Comparison of ENCODE assay signal across 15 mouse cellular contexts in the genomic region with DNA sequence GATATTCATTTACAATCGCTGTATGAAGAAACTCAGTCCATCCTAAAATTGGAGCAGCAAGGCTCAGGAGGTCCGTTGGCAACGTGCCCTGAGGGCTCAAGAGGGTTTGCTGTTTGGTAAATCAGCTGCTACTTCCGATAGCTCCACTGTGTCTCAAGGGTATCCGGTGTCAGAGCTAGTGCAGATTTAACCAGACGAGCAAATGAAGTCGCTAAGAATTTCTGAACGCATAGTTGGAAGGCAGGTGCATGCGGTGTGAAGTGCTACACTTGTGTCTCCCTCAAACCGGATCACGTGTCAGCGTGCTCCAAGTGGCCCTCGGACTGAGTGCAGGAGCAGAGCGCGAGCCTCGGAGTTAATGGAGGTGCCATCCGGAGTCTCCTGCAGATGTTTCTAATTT. TPM values are rescaled to one million over a fixed set of nuclear protein-coding genes. Genes with fewer than 3 reads are reported as not detected.
A peak's percentile ranks its signal among the peaks of the same experiment; 100 is the strongest.
DNase-seq lines count a peak whose midpoint lies in the region; ATAC-seq lines count a peak whose summit lies in the region.
"Had no signal": no experiment of that assay in that cellular context is flagged by ENCODE, and none has a peak within 500 bp of the region (broad histone marks: within the 10 kb centered on the region; RNA-seq: fewer than 3 reads in every experiment).

No protein-coding gene starts in this region.

- H3K4me1 ChIP-seq in heart, embryonic 10.5 days: peaks cover 10% of the 10 kb centered on the region; the same call in 1 of the 2 replicates
- H3K4me1 ChIP-seq in midbrain, embryonic 11.5 days (ENCODE audit: control insufficient read depth, insufficient read depth, low read length): no peaks in the 10 kb centered on the region
- H3K4me1 ChIP-seq in midbrain, embryonic 15.5 days: no peaks in the 10 kb centered on the region
- H3K4me1 ChIP-seq in limb, embryonic 11.5 days (ENCODE audit: control insufficient read depth, insufficient read depth, low read length): peaks cover 2% of the 10 kb centered on the region; the same call in 1 of the 2 replicates
- H3K4me1 ChIP-seq: intestine, embryonic 15.5 days had no signal

- whole genome bisulfite sequencing in heart, embryonic 10.5 days: 55% methylated on average over 17 of the region's 17 CpGs
- 76% methylated on average over 17 of the region's 17 CpGs for WGBS in midbrain, embryonic 11.5 days
- WGBS in midbrain, embryonic 15.5 days: 67% methylated on average over 17 of the region's 17 CpGs
- 41% methylated on average over 17 of the region's 17 CpGs for WGBS in limb, embryonic 11.5 days

- H3K27ac ChIP-seq in heart, embryonic 10.5 days: no peak overlapping the region
- no peak overlapping the region for H3K27ac ChIP-seq in midbrain, embryonic 11.5 days (ENCODE audit: low read depth, low read length)
- H3K27ac ChIP-seq in midbrain, embryonic 15.5 days: no peak overlapping the region
- no peak overlapping the region for H3K27ac ChIP-seq in limb, embryonic 11.5 days (replicated peaks; ENCODE audit: low read depth, low read length)
- H3K27ac ChIP-seq: forebrain, embryonic 12.5 days; intestine, embryonic 15.5 days; limb, embryonic 15.5 days had no signal

- 0 out of 2 replicates have a peak overlapping the region, but pooled peaks have one; percentile 12 for H3K4me3 ChIP-seq in heart, embryonic 10.5 days
- H3K4me3 ChIP-seq in midbrain, embryonic 11.5 days (ENCODE audit: low read depth, low read length): no peak overlapping the region
- no peak overlapping the region for H3K4me3 ChIP-seq in midbrain, embryonic 15.5 days
- no peak overlapping the region for H3K4me3 ChIP-seq in limb, embryonic 11.5 days (ENCODE audit: low read depth, low read length)
- H3K4me3 ChIP-seq: forebrain, embryonic 12.5 days; intestine, embryonic 15.5 days; limb, embryonic 15.5 days had no signal

- H3K36me3 ChIP-seq in heart, embryonic 10.5 days: no peaks in the 10 kb centered on the region
- no peaks in the 10 kb centered on the region for H3K36me3 ChIP-seq in midbrain, embryonic 11.5 days (ENCODE audit: control insufficient read depth, insufficient read depth, low read length)
- no peaks in the 10 kb centered on the region for H3K36me3 ChIP-seq in midbrain, embryonic 15.5 days (replicated peaks)
- H3K36me3 ChIP-seq in limb, embryonic 11.5 days (ENCODE audit: control insufficient read depth, insufficient read depth, low read length): no peaks in the 10 kb centered on the region
- H3K36me3 ChIP-seq: forebrain, embryonic 12.5 days; intestine, embryonic 15.5 days; limb, embryonic 15.5 days had no signal

- no peaks in the 10 kb centered on the region for H3K9me3 ChIP-seq in heart, embryonic 10.5 days
- no peaks in the 10 kb centered on the region for H3K9me3 ChIP-seq in midbrain, embryonic 11.5 days (ENCODE audit: control insufficient read depth, low read length)
- no peaks in the 10 kb centered on the region for H3K9me3 ChIP-seq in midbrain, embryonic 15.5 days
- H3K9me3 ChIP-seq in limb, embryonic 11.5 days (ENCODE audit: control insufficient read depth, low read length): no peaks in the 10 kb centered on the region; the same call in 1 of the 2 replicates
- H3K9me3 ChIP-seq: forebrain, embryonic 12.5 days; intestine, embryonic 15.5 days; limb, embryonic 15.5 days had no signal

- H3K27me3 ChIP-seq in heart, embryonic 10.5 days (ENCODE audit: insufficient read depth, poor library complexity, severe bottlenecking): peaks cover 4% of the 10 kb centered on the region; the same call in 1 of the 2 replicates
- H3K27me3 ChIP-seq in midbrain, embryonic 11.5 days (ENCODE audit: control insufficient read depth, insufficient read depth, low read length): no peaks in the 10 kb centered on the region
- peaks cover 4% of the 10 kb centered on the region; the same call in 1 of the 2 replicates for H3K27me3 ChIP-seq in midbrain, embryonic 15.5 days (replicated peaks)
- no peaks in the 10 kb centered on the region for H3K27me3 ChIP-seq in limb, embryonic 11.5 days (ENCODE audit: control insufficient read depth, insufficient read depth, low read length)
- H3K27me3 ChIP-seq: forebrain, embryonic 12.5 days; intestine, embryonic 15.5 days; limb, embryonic 15.5 days had no signal

- no peak for DNase-seq in heart, embryonic 10.5 days (ENCODE audit: low spot score)
- DNase-seq in heart, adult 9 months (ENCODE audit: low spot score in 2 of 2): no peak
- DNase-seq in midbrain, embryonic 11.5 days (ENCODE audit: low spot score, missing footprints): peak; percentile 71
- DNase-seq in limb, embryonic 11.5 days (ENCODE audit: low spot score): peak; percentile 45
- DNase-seq in testis, postnatal 10 days (ENCODE audit: low spot score): peak; percentile 45
- no peak for DNase-seq in thymus, postnatal 25 days
- DNase-seq in c-Kit-positive CD71-positive TER-119-positive erythroid progenitor cells, embryonic 14.5 days (ENCODE audit: low spot score): no peak
- DNase-seq: cerebellum, adult 11 months; right cerebral cortex, postnatal 25 days had no signal

- H3K4me2 ChIP-seq in midbrain, embryonic 11.5 days: no peak overlapping the region
- no peak overlapping the region for H3K4me2 ChIP-seq in midbrain, embryonic 15.5 days
- no peak overlapping the region for H3K4me2 ChIP-seq in limb, embryonic 11.5 days (ENCODE audit: low read depth, severe bottlenecking)
- H3K4me2 ChIP-seq: forebrain, embryonic 12.5 days; intestine, embryonic 15.5 days; limb, embryonic 15.5 days had no signal

- ATAC-seq in midbrain, embryonic 11.5 days (ENCODE audit: low FRiP score): no peak
- no peak for ATAC-seq in midbrain, embryonic 15.5 days (replicated peaks)
- no peak for ATAC-seq in limb, embryonic 11.5 days (ENCODE audit: insufficient number of reproducible peaks, low FRiP score, low TSS enrichment, low read depth)
- ATAC-seq: CD4-positive, CD25-positive, alpha-beta regulatory T cell, adult 4 months; intestine, embryonic 15.5 days had no signal

- H3K9ac ChIP-seq in midbrain, embryonic 11.5 days (ENCODE audit: low read length): no peak overlapping the region
- H3K9ac ChIP-seq in midbrain, embryonic 15.5 days: no peak overlapping the region
- H3K9ac ChIP-seq in limb, embryonic 11.5 days (ENCODE audit: low read length): no peak overlapping the region
- H3K9ac ChIP-seq: forebrain, embryonic 12.5 days; intestine, embryonic 15.5 days; limb, embryonic 15.5 days had no signal

RNA-seq across cellular contexts. Expression of a gene that starts 37.7 kb away (rescaled TPM):
- polyA plus RNA-seq in heart, embryonic 10.5 days (2016; fragmentation: Nextera tagmentation; extraction: Ambion mirVana): not detected in 2 replicates
- not detected in 2 replicates for polyA plus RNA-seq in midbrain, embryonic 11.5 days (2014; fragmentation: Nextera tagmentation; extraction: Ambion mirVana)
- polyA plus RNA-seq in midbrain, embryonic 15.5 days (2015; fragmentation: Nextera tagmentation; extraction: Ambion mirVana): not detected in 2 replicates
- not detected in 2 replicates for polyA plus RNA-seq in limb, embryonic 11.5 days (2014; fragmentation: Nextera tagmentation; extraction: Ambion mirVana)
- polyA plus RNA-seq: CD4-positive, CD25-positive, alpha-beta regulatory T cell, adult 4 months; forebrain, embryonic 12.5 days; testis, adult 2 months had no signal

Comparison
In these comparisons a context has a peak if more than half of its experiments do, and no peak if none do; other contexts are left out.
1. DNase-seq: peak in midbrain, embryonic 11.5 days (single experiment), limb, embryonic 11.5 days (single experiment) and testis, postnatal 10 days (single experiment); none in heart, embryonic 10.5 days (single experiment), heart, adult 9 months (0 of 2), thymus, postnatal 25 days (single experiment) and c-Kit-positive CD71-positive TER-119-positive erythroid progenitor cells, embryonic 14.5 days (single experiment).